Mouse (Mus musculus) gastrocnemius, adult 2 months (tissue): ENCODE data around the gene Arl6. TPM values are rescaled to one million over a fixed set of nuclear protein-coding genes. Genes with fewer than 3 reads are reported as not detected.

Experiments
- DNase-seq: peaks from one replicate; pipeline ENCODE4 v3.0.0; 2022
- H3K27ac ChIP-seq: fragments of 200-600 bp; 2 replicates; pipeline ENCODE4 v1.8.1; 2022; ENCODE audit warnings: mild to moderate bottlenecking
- H3K4me3 ChIP-seq: fragments of 200-600 bp; 2 replicates; pipeline ENCODE4 v1.8.1; 2022; ENCODE audit warnings: mild to moderate bottlenecking, moderate library complexity
- CTCF ChIP-seq: fragments of 200-600 bp; IDR thresholded peaks from 2 replicates; pipeline ENCODE4 v1.8.1; 2022; ENCODE audit warnings: antibody characterized with exemption, mild to moderate bottlenecking, moderate library complexity
- intact Hi-C: fragments of 180-260 bp; cut with DNase I; formaldehyde crosslinking; loops from one replicate; pipeline ENCODE4 v1.15.1; 2025
- long read RNA-seq, 2 experiments: library from polyadenylated mRNA; stranded (forward); transcript quantifications; one replicate each; pipeline ENCODE4 v2.0.0; 2021
- total RNA-seq, 2 experiments: library from RNA; stranded (reverse); gene quantifications; 2 replicates each; pipeline ENCODE4 v1.2.3; 2021

Arl6 gene
- total RNA-seq, result 1 to 10 TPM; 2.3 to 2.6 TPM
- long read RNA-seq, experiment 1, partial matches to known transcripts, result 0 of 4 reads
- long read RNA-seq, experiment 1, other reads (novel, unspliced or antisense), result 0 of 4 reads
- long read RNA-seq, experiment 2, transcript Arl6-201 (8 exons, 1,696 nt), result major isoform, 5 of 5 reads
- long read RNA-seq, experiment 2, partial matches to known transcripts, result 0 of 5 reads
- long read RNA-seq, experiment 2, other reads (novel, unspliced or antisense), result 0 of 5 reads

DNA sequence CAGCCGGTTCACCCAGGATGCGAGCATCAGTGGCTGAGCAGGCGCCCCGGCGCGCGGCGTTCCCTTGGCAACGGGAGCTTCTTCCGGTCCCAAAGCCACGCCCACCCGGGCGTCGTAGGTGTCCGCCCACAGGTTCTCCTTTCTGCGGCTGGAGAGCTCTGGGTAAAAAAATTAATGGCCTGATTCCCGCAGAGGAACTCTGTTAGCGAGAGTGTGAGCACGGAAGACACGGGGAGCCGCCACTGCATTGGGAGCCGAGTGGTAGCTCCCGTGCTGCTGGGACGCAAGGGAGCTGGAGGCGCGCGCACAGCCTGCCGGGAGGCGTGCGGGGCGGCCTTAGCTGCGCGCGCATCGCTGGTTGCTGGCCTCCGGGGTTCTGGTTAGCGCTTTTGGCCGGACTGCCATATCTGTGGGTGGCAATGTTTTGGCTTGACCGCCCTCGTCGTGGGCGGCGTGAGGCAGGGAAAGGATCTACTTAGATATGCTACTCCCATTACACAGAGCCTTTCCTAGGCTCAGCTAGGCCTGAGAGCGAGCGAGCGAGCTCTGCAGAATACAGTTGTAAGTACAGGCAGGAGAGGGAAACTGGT, at the start of gene Arl6:
TSS of gene Arl6 (minus strand) at position 290 of the 590 bp plus-strand sequence.
- intact Hi-C loops, result no loop called here
- H3K4me3 ChIP-seq, result peak within 1 kb of the TSS; percentile 89
- TF ChIP-seq CTCF, result no peak
- H3K27ac ChIP-seq, result peak within 1 kb of the TSS; percentile 95
- DNase-seq, result peak; percentile 96

DNA sequence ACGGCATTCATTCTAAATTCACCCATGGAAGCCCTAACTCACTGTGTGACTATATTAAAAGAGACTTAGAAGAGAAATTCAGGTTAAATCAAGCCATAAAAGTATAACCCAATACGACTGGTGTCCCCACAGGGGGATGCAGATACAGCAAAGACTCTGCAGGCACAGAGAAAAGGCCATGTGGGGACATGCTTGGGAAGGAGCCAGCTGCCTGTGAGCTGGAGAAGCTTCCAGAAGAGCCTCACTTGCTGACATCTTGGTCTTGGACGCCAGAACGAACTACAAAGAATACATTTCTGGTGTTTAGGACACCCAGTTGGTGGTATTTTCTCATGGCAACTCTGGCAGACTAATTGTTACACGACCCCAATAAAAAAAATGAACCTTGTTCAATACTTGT, 45.9 kb upstream of the Arl6 start:
- DNase-seq, result no peak

DNA sequence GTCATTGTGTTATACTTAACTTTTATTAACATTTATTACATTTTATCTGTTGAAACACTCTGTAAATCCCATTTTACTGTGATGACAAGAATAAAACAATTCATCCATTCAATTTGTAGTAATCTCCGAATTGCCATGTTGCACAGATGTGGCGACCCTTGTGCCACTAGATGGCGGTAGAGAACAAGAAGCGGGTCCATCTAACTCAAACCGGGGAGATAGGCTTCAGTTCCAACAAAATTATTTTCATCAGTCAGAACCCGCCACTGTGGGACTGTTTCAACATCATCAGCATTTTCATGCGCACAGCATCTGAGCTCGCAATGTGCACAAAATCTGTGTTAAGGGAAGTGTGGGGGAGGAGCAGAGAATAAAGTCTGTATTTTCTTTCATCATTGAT, 44.2 kb upstream of the Arl6 start:
- DNase-seq, result peak; percentile 53
- TF ChIP-seq CTCF, result peak; percentile 91
- Histone ChIP-seq H3K4me3 (no peak overlapping the region), H3K27ac (no peak overlapping the region)
- intact Hi-C loops, result no loop called here

More for the DNA sequence above, 45.9 kb upstream of the Arl6 start:
- Histone ChIP-seq H3K4me3 (no peak overlapping the region), H3K27ac (no peak overlapping the region)
- intact Hi-C loops, result no loop called here
- TF ChIP-seq CTCF, result no peak

DNA sequence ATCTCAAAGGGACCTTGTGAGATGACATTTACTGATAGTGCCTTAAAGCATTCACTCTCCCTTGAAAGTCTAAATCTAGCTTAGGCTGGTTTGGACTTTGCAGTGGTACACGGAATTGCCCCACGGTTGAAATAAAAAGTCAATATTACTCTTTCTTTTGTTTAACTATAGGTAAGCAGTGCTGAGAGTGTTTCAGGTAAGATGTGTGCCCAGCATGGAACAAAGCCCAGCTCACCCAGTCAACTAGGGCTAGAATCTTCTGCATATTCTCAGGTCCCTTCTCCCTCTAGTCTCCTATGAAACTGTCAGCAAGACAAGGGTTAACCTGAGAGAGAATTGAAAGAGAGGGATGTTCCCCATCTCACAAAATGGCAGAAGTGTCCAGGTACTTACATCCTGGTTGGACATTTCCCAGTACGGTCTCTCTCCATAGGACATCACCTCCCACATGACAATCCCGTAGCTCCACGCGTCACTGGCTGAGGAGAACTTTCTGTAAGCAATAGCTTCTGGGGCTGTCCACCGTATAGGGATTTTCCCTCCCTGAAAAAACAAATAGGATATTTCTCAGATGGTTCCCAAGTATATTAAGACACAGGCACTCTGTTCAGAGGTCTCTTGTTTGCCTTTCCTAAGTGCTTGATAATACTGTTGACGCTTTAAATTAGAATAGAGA, 43.2 kb upstream of the Arl6 start:
- Histone ChIP-seq H3K4me3 (no peak overlapping the region), H3K27ac (no peak overlapping the region)
- no peak for DNase-seq
- no peak for TF ChIP-seq CTCF
- intact Hi-C loops, result no loop called here

DNA sequence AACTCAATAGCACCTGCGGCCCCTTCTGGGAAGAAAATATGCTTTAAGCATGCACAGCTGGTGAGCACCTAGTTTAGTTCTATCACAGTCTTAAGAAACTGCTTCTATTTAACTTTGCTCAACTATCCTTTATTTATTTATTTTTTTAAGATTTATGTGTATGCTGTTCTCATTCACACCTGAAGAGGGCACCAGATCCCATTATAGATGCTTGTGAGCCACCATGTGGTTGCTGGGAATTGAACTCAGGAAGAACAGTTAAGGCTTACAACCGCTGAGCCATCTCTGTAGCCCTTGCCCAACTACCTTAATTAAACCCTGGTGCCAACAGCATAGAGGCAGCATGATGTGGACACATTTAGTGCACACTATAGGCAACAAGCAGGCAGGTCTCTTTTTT, 27.7 kb upstream of the Arl6 start:
- Histone ChIP-seq H3K27ac (no peak overlapping the region), H3K4me3 (no peak overlapping the region)
- intact Hi-C loops, result no loop called here
- no peak for DNase-seq
- TF ChIP-seq CTCF, result no peak

DNA sequence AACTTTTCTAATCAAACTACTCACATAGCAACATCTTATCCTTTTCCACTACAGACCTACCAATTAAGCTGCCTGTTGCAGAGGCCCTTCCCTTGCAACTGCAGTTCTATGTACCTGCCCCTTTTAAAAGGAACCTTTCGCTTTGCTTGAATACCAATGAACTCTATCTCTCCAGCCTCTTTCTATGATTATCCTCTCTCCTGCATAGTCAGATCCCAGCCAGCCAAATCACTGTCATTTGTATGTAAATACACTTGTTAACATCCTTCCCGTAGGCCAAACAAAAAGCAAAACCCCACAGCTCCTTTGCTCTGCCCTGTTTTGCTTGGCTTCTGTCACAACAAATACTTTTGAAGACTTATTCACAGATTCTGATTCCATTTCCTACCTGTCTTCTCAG, 4.6 kb upstream of the Arl6 start:
- H3K27ac ChIP-seq, result no peak overlapping the region
- DNase-seq, result no peak
- TF ChIP-seq CTCF, result no peak
- no peak overlapping the region for H3K4me3 ChIP-seq
- intact Hi-C loops, result no loop called here

DNA sequence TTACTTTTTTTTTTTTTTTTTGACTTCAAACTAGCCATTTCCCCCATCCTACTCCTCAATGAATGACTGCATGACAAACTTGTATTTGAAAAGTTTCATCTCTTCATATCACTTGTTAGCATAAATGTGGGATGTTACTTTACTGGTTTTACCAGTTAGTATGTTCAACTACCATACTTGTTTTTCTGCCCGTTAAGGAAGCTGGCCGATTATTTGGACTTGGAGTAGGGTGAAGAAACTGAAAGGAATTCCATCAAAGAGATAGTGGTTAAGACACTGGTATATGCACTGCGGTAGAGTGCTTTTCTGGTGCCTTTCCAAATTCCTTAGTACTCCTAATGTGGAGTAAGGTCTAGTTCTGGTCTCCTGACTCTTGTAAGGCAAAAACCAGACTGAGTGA, 794 bp upstream of the Arl6 start:
- Histone ChIP-seq H3K4me3 (peak overlapping the region; percentile 89), H3K27ac (peak overlapping the region; percentile 95; the same call in 1 of the 2 replicates)
- intact Hi-C loops, result no loop called here
- TF ChIP-seq CTCF, result no peak
- no peak for DNase-seq

DNA sequence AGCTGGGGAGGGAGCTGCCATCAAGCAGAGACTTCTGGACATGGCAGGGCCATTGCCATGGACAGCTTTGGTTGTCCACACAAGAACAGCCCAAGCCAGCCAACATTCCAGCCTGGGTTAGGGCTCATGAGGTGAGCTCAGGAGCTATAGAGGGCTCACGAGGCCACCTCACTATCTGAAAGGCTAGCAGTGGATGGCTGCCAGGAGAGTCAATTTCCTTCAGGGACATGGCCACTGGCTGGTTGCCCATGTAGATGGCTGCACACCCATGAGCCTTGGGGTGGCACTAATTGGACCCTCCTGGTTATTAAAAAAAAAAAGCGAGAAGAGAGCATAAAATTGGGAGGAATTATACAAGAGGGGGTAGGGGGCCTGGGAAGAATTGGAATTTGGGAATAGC, 4.6 kb downstream of the Arl6 start:
- no peak overlapping the region for H3K27ac ChIP-seq
- DNase-seq, result no peak
- H3K4me3 ChIP-seq, result no peak overlapping the region
- TF ChIP-seq CTCF, result no peak
- intact Hi-C loops, result no loop called here

DNA sequence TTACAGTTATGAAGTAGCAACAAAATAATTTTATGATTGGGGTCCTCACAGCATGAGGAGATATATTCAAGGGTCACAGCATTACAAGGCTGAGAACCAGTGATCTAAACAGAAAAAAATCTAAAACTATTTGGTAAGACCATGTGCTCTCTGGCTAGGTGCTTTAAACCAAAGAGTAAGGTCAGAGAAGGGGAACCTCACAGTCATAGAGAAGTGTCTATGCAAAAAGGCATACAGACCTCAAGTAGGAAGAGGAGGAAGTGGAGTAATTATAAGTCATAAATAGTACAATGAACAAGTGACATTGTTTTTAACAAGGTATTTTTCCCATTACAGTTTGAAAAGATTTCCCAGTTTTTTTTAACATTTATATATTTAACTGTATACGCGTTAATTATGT, 17.6 kb downstream of the Arl6 start:
- no peak for TF ChIP-seq CTCF
- no peak for DNase-seq
- intact Hi-C loops, result no loop called here
- Histone ChIP-seq H3K4me3 (no peak overlapping the region), H3K27ac (no peak overlapping the region)

DNA sequence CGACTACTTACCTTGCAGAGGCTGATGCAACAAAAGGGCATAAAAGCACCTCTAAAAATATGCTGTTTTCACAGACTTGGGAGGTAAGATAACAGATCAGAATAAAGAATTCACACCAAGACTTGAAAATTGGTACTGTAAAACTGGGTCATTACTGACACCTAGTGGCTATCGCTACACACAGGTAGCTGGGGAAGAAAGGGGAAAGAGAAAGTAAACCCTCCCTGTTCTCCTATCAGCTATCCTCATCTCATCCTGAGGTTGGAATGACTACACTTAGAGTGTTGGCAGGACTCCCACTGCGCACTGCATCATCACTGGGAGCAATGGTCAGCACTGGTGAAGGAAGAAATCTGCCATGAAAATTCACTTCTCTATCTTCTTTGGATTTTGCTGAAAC, 22.0 kb downstream of the Arl6 start:
- peak; percentile 49 for DNase-seq
- peak; percentile 92 for TF ChIP-seq CTCF
- intact Hi-C loops, result loop anchor here (1.0 kb wide), 2 partner anchors 143 to 196 kb away; no protein-coding TSS in a partner anchor
- no peak overlapping the region; the same call in 1 of the 2 replicates for H3K4me3 ChIP-seq
- H3K27ac ChIP-seq, result no peak overlapping the region

DNA sequence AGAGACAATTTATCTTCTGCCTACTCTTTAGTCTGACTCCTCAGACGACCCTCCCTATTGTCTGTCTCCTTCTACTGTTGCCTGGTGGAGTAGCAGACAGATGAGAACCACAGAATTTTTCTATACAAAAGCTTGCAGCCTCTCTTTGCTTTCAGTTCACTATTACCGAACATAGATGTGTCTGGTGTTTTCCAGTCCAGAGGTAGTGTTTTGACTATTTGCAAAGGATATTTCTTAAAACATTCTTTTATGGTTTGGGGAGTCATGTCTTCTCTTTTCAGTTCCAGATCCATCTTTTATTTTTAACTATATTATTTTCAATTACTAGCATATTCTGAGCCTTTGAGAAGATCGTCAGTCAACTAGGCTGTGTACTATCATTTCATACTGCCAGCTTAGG, 23.5 kb downstream of the Arl6 start:
- no peak for TF ChIP-seq CTCF
- intact Hi-C loops, result no loop called here
- no peak for DNase-seq
- no peak overlapping the region for H3K4me3 ChIP-seq
- no peak overlapping the region for H3K27ac ChIP-seq

DNA sequence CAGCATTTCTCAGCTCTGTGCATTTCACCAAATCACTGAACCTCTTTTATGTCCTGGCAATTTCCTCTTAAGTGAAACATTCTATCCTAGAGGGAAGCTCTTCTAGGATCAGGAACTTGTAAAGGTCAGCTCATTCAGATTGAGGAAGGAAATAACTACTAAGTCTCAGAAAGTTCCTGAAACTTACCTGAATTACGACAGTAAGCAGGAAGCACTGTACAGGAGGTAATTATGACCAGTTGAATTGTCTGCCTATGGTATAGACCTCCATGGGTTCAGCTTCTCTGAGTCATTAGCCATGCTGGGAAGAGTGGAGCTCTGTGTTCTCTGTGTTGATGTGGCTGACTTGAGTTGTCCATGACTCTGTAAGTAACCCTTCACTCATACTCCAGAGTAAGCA, 28.4 kb downstream of the Arl6 start:
- Histone ChIP-seq H3K27ac (no peak overlapping the region), H3K4me3 (no peak overlapping the region)
- DNase-seq, result no peak
- no peak for TF ChIP-seq CTCF
- intact Hi-C loops, result no loop called here

DNA sequence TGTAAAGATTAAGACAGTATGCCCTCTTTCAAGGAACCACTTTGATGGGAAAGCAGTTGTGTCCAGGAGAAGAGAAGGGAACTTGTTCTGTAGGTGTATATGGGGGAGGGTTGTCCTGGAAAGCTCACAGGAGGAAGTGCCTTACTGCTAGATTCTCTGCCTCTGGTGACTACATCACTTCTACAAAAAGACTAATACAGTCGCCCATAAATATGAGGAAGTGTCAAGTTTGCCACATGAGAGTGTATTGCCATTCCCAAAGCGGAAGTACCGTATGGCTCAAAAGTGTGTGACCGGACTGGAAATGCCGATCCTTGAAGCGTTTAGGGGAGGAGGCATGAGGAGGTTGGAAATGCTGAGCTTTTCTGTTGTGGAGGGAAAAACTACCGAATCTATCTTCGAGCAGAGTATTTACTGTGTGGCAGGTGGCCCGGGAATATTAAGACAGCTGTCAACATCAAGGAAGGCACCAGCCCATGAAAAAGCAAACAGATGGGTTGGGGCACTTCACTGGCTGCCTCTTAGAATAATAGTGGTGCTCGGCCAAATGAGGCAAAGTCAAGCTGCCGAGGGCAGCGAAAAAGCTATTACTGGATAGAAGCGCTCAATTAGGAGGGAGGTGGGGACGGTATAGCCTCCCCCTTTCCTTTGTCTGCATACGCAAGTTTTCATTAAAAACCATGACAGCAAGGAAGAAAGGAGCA, 35.0 kb downstream of the Arl6 start:
- Histone ChIP-seq H3K27ac (no peak overlapping the region), H3K4me3 (peak overlapping the region; percentile 40)
- no peak for DNase-seq
- no peak for TF ChIP-seq CTCF
- intact Hi-C loops, result loop anchor here (5.0 kb wide), 3 partner anchors 67 to 132 kb away; partner anchors contain the start of gene Riox2
